Mouse (Mus musculus) ovary, postnatal 36 days (tissue): ENCODE measurements around the gene Tmem150a.

ENCODE experiments used
- DNase-seq: peaks from one replicate; pipeline ENCODE4 v3.0.0; 2022; ENCODE audit warnings: low spot score, mixed read lengths

Tmem150a gene

DNA sequence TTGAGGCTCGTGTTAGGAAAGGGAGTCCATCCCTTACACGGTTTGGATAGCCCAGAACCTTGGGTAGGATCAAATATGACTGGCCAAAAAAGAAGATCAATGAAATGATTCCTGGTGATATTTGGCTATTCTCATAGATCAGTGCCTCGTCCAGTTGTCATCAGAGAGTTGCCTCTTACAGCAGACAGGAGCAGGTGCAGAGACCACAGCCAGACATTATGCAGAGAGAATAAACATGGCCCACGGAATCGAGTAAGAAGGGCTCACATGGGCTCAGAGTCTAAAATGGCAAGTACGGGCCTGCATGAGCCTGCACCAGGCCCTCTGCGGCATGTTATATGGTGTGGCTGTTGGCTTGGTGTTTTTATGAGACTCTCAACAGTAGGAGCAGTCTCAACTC, 50.1 kb downstream of the Tmem150a start:
- no peak for DNase-seq

DNA sequence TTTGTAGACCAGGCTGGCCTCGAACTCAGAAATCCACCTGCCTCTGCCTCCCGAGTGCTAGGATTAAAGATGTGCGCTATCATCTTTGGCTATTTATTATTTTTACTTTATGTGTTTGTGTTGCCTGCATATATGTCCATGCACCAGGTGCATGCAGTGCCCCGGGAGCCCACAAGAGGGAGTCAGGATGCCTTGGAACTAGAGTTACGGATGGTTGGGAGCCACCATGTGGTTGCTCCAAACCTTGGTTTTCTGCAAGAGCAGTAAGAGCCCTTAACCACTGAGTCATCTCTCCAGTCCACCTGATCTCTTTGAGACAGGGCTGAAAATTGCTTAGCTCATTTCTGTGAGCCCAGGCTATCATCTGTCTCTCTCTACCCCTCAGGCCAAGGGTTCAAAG, 51.9 kb downstream of the Tmem150a start:
- peak; percentile 77 for DNase-seq
